Mouse (Mus musculus) left cerebral cortex, adult 9 months (tissue): Measurements from ENCODE around the gene Slc35d2.

Experiments used
- DNase-seq, 2 experiments: peaks; one replicate each; pipeline ENCODE4 v3.0.0; 2022; ENCODE audit warnings: low spot score in 2 of 2

The Slc35d2 gene

DNA sequence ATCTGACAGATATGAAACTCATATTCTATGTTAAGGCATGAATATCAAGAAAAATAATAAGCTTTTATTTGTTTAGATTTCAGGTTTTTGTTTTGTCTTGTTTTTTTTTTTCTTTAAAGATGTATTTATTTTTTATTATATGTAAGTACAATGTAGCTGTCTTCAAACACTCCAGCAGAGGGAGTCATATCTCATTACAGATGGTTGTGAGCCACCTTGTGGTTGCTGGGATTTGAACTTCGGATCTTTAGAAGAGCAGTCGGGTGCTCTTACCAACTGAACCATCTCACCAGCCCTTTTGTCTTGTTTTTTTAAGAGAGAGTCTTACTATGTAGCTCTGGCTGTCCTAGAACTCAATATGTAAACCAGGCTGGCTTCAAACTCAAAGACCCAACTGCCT is 11.7 kb downstream of the Slc35d2 start:
- DNase-seq = no peak

DNA sequence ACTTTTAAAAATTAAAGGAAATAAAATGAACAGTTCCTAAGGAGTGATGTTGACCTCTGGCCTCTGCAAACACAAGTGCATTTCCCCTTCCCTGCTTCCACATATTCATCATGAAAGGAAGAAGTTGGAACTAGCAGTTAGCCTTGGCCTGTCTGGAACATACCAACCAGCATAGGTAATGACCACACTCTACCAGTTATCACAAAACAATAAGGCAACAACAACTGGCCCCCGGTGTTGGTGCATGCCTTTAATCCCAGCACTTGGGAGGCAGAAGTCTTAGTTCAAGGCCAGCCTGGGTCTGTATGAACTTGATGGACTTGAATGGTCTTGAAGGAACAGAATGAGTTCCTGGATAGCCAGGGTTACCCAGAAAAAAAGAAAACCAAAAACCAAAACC is 18.7 kb downstream of the Slc35d2 start:
- no peak for DNase-seq

DNA sequence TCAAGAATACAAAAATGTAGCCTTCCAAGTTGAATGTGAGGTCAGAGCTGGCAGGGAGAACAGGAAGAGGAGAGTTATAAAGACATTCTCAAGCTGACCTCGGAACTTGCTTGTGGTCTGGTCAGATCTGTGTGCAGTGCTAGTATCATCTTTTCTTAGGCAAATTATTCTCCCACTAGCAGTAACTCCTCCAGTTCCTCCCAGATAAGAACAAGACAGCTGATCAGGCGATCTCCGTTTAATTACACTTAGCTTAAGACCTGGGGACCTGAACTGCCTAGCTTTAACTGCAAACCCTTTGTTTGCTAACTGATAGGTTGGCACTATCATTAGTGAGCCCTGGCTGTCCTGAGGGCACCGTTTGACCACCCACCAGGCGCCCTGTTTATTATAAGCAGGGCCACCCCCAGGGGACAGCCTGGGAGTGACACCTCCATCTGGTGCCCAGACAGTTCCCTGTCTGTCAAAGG is 20.8 kb downstream of the Slc35d2 start:
- DNase-seq = no peak

DNA sequence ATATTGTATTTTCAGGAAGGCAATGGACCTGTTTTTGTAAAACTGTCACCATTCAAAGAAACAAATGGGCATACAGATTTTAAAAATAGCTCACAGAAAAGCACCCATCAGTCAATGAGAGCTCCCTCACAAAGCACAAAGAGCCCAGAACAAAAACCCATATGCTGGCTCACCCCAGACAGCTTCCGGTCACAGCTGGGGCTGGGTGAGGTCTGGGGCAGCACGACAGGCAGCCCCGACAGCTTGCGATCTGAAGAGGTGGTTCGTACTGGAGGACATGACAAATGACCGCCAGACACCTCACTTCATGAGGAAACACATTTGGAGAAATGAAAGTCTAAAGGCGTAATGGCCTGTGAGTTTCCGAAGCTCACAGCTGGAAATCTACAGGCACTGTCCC is 21.6 kb downstream of the Slc35d2 start:
- no peak for DNase-seq

DNA sequence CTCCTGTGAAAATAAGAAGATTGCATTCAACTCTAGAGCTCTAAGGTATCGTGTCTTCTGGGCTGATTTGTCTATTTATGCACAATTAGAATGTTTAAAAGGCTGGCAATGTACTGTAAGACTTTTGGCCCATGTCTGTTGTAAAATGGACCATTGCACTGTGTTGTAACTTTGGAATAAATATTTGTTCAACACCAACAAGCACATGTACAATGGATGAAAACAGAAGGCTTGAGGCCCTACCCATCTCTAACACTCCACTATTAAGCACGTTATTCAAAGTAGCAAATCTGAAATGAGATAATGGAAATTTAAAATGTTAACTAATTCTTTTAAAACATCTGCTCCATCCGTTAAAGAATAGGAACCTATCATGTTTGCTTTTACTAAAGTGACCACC is 22.1 kb downstream of the Slc35d2 start:
- DNase-seq = no peak

DNA sequence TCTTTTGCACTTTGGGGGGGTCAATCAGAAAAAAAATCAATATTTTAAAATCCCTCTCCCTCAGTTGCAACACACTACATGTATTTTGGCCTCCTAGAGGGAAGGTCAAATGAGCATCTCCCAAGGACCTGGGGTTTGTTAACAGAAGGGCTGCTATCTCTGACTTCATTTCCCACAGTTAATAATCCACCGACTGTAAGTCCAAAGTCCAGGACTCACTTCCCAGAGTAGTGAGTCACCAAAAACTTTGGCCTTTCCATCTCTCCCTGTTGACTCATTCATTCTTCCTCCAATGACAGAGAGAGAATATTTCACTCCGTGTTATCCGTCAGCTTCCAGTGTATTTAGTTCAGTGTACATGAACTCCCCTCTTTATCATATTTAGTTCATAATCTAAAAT is 23.5 kb downstream of the Slc35d2 start:
- no peak for DNase-seq

DNA sequence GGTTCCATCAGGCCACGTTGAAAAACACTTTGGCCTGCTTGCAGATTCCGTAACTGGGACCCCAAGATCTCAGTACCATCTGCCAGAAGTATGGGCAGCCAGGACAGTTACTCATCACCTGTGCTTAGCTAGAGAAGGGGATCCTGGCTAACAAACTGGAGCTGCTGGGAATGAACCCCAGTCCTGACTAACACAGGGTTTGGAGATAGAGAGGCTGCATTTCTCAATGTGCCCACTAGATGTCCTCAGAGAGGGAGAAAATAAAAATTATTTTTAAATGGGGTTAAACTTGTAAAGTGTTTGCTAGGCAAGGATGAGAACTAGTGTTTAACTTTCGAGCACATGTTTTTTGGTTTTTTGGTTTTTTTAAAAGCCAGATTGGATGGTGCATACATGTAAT is 29.0 kb downstream of the Slc35d2 start:
- peak in 1 of 2 experiments; percentile 43 for DNase-seq

DNA sequence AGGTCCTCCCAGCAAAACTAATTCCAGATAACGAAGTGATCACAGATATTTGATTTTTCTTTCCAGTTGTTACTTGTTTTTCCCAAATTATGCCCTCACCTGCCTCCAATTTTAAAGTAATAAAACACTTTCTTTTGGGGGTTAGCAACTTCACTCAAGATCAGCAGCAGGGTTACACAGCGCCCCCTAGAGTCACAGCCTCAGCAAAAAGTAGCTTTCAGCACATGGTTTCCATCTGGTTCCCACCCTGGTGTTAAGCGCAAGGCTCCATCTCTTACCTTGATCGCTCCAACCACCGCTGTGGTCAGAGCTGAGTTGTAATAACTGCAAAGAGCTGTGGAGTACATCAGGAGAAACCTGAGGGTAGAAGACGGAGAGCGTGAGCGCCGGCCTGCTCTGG is 30.2 kb downstream of the Slc35d2 start:
- DNase-seq = no peak

DNA sequence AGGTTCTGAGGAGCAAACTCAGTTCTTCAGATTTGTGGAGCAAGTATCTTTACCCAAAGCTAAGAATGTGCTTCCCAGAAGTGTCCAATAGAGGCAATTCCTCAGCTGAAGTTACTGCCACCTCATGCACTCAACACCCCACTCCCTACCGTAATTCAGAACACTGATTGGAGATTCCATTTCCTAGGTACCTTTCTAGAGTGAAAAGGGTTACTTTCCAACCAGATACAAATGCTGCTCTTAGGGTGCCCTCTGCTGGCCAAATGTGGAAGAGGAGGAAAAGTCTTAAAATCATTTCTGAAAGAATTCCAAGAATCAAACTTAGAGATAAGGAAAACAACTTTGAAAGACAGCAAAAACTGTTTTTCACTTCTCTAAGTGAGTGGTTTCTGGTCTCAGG is 35.8 kb downstream of the Slc35d2 start:
- peak; percentile 3 to 76 for DNase-seq

DNA sequence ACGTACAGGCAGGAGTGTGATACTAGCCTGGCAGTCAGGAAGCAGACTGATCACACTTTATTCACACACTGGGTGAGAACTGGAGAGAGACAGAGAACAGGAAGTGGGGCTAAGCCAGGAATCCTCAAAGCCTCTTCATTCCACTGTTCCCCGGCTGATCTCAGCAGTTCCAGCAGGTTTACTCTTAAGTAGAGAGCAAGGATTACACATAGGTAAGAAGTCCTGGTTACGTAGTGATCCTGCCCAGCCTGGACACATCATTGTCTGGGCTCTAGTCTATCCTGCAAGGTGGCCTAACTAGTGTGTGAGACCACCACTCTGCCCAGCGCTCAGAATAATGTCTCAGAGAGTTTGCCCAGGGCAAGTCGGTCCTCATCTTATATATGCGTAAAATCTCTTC is 36.4 kb downstream of the Slc35d2 start:
- no peak for DNase-seq

DNA sequence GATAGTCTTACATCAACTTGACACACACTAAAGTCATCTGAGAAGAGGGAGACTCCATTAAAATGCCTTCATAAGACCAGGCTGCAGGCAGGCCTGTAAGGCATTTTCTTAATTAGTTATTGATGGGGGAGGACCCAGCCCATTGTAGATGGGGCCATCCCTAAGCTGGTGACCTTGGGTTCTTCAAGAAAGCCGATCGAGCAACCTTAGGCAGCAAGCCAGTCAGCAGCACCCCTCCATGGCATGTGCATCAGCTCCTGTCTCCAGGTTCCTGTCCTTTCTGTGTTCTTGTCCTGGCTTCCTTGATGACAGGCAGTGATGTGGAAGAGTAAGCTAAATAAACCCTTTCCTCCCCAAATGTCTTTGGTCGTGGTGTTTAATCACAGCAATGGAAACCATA is 37.0 kb downstream of the Slc35d2 start:
- no peak for DNase-seq

DNA sequence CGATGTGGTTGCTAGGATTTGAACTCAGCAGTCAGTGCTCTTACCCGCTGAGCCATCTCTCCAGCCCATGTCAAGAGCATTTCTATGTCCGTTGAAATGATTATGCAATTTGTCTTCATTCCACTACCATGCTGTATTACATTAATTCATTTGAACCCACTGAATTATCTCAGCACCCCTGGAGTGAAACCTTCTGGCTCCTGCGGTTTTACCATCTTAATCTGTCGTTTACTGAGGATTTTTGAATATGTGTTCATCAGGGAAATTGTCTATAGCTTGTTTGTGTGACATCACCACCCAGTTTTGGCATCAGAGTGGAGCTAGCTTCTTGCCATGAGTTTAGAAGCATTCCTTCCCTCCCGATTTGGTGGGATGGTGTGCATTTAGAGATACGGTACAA is 38.2 kb downstream of the Slc35d2 start:
- DNase-seq = no peak

DNA sequence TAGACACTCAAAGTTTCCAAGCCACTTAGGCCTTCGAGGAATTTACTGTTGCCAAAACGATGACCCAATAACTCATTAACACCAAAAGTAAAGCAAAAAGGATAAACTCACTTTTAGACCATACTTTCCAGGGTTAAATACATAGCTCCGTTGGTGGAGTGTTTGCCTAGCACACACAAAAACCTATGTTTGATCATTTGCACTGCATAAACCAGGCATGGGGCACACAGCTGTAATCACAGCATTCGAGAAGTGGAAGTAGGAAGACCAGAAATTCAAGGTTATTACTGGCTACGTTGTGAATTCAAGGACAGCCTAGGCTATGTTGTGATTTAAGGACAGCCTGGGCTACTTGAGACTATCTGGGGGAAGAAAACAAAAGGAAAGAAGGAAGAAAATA is 38.9 kb downstream of the Slc35d2 start:
- no peak for DNase-seq

DNA sequence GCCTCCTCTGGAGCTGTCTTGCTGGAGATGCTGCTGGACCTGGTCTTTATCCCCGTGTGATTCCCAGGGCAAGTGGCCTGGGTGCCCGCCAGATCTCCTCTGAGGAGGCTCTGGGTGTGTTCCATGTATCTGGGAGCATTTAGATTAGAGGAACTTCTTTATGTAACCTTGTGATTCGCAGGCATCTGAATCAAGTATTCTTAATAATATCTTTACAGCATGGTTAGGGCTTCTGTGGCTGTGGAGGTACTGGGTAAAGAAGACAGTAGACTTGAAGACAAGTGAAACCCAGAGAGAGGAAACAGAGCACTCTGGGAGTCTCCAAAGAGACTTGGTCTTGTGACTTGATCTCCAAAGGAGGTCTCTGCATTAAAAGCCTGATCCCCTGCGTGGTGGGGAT is 40.0 kb downstream of the Slc35d2 start, which contains the start of gene Hsd17b3:
Gene Hsd17b3 (minus strand): TSS at position 101 of the 400 bp plus-strand sequence.
- no peak for DNase-seq

DNA sequence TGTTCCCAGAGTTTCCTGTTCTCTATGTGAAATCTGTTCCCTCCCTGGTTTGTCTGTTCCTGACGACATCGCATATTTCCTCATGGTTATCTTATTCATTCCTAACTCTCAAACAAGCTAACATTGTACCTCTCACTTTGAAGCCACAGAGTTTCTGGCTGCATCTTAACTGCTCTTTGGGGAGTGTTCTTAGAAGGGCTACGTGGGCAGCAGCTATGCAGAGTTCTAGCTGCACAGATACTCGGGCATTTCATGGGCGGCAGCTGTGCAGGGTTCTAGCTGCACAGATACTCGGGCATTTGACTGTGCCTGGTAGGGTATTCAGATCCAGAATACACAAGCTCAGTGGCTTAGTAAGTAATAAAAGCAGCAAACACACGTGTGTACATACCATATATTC is 41.1 kb downstream of the Slc35d2 start:
- no peak for DNase-seq

DNA sequence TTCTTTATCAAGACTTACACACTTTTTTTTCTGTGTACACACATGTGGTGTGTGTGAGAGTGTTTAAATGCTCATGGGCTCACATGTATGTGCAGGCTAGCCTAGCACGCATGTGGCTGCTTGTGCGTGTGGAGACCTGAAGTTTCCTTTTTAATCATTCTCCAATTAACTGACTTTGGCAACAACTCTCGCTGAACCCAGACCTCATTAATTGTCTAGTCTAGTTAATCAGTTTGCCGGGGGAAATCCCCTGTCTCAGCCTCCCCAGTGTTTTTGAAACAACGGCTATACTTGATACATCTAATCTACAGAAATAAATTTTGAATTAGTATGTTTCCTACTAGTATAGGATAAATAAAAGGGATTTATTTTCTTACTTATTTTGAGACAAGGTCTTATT is 43.1 kb downstream of the Slc35d2 start:
- no peak for DNase-seq

DNA sequence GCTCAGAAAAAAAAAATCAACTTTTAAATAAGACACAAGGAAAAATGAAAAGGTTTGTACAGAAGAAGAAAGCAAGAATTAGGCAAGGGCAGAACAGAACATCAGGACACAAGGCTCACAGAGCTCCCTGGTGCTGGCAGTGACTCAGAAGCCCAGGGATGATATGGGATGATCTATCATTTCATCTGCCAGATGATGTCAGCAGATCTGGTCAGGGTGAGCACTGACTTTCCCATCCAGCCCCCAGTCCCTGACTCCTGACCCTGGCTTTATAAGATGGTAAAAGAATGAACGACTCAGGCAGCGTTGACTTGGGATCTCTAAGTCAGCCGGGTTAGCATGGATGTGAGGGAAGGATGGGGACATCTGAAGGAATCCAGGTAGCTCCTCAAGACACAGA is 45.8 kb downstream of the Slc35d2 start:
- no peak for DNase-seq

DNA sequence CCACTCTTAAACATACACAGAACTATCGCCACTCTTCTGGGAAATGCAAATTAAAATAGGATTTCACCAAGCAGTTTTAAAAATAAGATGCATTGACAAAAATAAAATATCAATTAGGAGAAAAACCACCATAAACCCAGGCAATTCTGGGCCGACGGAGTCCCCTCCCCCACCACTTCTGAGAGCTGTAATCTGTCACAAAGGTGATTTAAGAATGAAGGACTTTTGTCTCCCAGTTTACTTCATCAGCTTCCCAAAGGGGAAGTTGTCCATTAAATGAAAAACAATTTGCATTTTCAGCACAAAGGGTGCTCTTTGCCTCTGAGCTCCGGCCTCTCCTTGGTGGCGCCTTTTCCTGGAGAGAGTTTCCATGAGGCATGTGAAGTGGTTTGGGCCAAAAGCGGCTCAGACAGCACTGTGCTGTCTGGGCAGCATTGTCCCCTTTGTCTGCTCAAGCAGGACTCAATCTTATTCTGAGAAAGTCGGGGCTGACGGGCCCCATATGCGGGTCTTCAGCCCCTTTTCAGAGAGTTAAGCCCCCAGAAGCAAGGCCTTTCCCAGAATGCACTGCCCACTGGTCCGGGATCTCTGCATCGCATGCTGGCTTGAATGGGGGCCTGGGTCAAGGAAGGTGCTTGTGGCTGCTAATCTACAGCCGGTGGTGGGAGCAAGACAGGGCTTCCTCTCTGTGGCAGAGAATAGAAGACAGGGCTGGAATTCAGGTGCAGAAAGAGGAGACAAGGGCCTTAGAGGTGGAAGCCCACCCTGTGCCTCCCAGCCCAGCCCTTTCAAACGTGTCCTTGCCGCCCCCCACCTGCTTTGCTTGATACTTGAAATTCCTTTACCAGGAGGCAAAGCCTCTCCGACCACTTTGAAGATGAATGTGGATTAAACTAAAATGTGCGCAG is 47.9 kb downstream of the Slc35d2 start:
- DNase-seq = no peak

DNA sequence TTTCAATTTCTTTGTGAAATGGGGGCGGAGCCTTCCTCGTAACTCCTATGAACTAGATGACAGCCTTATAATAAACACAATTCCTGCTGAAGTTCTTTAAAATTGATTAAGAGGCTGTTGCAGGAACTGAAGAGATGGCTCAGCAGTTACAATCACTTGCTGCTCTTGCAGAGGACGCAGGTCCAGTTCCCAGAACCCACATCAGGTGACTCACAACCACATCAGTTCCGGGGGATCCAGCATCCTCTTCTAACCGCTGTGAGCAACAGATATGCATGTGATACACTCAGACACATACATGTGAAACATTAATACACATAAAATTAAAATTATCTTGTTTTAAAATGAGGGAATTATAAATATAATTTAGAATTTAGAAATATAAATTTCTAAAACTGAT is 51.6 kb downstream of the Slc35d2 start:
- no peak for DNase-seq

DNA sequence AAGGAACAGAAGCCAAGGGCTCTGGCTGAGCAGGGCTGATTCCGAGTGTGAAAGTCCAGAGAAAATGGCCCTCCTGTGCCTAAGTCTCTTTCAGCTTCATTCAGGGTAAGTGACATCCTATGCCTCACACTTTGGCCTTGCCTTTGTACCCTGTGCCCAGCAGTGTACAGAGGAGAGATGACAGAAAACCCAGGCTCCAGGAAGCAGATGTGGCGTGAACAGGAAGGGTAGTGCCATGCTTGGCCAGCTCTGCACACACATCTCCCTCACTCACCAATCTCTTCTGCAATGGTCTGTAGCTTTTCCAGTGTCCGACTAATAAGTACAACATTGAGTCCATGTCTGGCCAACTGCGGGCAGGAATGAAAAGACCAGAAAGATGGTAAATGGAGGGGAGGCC is 53.1 kb downstream of the Slc35d2 start:
- no peak for DNase-seq

DNA sequence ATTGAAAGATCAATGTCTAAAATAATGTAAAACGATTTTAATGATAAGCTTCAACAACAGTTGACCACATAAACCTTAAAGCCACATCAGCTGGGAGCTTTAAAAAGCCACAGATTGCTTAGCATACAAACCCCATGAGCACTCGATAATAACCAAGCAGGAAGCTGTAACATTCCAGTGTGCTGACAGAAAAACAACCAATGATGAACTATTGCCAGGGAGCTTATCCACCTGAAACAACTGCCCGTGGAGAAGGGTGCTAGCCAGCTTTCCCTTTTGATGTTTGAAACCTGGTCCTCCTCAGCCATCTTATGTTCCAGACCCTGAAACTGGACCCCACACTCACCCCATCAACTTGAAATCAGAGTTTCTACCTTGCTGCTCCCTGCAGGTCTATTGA is 62.5 kb downstream of the Slc35d2 start:
- no peak for DNase-seq

DNA sequence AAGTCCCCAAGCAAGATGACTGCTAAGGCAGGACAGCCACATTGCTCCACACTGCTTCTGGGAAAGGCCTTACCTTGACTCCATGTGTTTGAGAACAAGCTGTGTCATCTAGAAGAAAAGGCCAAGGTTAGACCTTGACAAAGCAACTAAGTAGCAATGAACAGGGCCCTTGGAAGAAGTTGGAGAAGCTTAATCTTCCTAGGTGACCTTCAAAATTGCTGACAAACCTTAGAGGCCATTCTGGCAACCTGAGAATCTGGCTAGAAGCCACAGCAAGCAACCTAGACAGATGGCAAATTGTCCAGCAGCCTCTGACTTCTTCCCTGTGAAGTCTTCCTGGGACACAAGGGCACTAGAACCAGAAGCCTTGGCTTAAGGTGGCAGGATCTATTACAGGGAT is 64.9 kb downstream of the Slc35d2 start:
- DNase-seq = no peak

DNA sequence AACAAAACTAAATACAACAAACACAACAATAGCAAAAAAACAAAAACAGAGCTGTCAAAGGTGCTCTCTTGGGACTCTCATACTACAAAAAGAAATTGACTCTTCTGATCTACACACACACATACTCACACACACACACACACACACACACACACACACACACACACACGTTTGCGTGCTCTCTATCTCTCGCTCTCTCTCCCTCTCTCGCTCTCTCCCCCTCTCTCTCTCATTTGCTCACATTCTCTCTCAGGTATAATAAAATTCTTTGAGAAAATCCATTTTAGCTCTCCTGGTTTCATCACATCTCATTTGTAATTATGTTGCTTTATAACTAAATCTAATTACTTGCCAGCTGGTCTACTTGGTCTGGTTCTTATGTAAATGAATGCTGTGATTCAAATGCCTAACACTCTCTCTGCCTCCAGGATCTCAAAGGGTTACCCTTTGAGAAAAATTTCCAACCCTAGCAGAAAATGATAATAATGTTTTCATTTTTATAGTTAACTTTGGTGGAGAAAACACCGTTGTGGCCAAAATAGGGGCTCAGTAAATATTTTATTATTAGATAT is 68.1 kb downstream of the Slc35d2 start:
- DNase-seq = no peak
